Mouse (Mus musculus) thymus, postnatal 4 days (tissue): ENCODE measurements around the gene Angptl8.
"Not testable (repeated sequence)": the region's sequence is repeated elsewhere in the genome, so short reads cannot be mapped to it uniquely, and the experiment has no call there.

Experiments used
- DNase-seq: peaks from one replicate; pipeline ENCODE4 v3.0.0; 2021

Angptl8 gene

DNA sequence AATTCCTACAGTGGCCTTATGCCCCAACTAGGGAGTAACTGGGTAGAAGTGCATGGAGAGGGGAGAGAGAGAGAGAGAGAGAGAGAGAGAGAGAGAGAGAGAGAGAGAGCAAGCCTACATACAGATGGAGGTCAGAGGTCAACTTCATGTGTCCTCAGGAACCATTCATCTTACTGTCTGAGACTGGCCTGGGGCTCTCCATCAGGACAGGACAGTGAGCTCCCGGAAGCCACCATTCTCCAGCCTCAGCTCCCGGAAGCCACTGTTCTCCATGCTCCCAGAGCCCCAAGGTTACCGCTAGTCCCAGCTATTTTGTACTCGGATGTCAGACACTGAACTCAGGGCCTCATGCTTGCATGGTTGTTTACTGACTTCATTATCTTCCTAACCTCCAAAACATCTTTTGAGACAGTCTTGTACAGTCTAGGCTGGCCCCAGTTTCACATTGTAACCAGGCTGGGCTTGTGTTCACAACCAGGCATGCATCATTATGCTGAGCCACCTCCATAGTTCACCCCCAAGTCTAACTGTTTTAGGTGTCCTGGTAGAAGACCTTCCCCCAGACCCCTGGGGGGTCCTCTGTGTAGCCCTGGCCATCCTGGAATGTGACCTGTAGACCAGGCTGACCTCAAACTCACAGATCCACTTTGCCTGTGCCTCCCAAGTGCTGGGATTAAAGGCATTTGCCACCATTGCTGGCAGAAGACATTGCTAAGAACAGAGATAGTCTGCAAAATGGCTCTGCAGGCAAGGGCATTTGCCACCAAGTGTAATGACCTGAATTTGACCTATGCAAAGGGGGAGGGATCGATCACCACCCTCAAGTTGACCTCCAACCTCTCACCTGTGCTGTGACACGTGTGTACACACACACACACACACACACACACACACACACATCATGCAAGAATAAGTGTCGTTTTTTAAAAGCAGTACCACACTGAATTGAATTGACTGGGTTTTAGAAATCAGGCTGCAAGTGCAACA lies 14.7 kb downstream of the Angptl8 start:
- DNase-seq: no peak

DNA sequence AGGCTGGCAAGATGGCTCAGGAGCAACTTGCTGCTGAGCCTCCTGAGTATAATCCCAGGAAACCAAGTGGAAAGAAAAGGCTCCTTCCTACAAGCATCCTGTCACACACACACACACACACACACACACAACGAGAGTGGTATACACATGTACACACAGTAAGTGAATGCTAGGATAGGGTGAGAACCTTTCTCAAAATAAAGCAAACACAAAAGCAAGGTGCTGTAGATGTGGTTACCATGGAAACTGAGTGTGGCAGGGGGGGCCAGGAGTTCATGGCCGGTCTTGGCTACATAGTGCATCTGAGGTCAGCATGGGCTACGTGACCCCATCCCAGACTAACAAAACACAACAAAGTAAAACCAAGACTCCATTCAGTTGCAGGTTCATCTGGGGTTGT lies 15.8 kb downstream of the Angptl8 start:
- DNase-seq: no peak

DNA sequence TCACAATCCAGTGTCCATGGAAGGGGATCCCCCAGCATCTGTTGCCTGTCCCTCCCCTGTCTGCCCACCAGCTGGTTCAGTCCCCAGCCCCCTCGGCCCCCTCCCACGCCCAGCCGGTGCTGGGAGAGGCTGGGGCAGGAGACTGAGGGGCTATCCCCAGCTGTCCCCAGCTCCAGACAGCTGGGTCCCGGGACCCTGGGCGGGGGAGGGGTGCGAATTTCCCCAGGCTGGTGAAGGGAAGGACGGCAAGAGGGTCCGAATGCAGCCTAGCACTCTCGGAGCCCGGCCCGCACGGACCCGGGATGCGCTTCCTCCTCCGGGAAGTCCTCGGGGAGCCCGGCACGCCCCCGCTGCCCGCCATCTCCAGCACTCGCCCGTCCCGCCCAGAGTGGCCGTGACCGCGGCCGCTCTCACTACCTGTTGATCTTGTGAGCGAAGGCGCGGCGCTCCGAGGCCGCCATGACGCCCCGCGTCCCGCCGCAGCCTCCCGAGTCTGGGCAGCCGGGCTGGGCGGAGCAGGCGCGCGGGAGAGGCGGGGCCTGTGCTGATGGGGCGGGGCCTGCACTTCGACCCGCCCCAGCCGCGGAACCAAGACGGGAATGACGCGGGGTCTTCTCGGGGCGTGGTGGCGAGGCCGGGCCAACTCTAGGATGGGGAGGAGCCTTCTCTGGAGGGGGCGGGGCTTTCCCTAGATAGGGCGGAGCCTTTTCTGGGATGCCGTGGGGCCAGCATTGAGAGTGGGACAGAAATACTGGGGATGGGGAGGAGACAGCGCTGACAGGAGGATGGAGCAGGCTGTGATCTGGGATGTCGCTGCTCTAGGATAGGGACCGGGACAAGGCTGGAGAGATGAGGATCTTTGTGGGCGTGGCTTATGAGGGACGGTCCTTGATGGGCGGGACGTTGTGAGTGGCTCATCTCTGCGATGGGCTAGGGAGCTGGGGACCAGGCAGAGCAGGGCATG lies 17.1 kb downstream of the Angptl8 start, which contains the start of gene Dock6:
Gene Dock6 (minus strand): TSS at position 508 of the 964 bp plus-strand sequence.
- peak; percentile 89 for DNase-seq

DNA sequence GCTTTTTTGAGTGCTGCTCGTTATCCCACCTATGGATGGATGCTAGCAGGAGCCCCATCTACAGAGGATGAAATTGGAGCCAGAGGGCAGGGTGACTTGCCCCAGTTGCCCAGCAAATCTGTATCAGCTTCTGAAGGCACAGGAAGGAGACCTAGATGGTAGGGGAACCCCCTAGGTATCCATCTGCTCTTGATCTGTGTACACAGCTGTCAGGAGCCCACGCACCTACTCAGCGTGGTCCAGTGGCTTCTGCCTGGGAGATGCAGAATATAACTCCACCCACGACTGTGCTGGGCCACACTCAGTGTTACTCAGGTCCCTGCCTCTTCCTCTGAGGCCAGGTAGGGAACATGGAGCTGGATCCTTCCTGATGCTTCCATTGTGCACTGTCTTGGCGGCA lies 18.7 kb downstream of the Angptl8 start:
- no peak for DNase-seq

DNA sequence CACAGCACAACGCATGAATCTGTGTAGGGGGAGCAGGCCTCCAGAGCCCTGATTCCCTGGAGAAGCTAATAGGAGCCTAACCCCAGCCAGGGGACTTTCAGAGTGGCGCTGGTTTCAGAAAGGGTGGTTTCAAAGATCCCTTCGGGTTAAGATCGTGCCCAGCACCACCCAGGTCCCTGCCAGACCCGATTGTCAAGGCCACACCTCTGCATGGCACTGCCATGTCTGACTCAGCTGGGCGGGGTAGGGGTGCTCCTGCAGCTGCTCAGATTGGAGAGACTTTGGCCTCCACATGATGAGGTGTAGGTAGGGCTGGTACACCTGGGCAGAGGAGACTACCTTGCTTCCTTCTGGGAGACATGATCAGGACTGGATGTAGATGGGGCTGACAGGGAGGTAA lies 19.6 kb downstream of the Angptl8 start:
- no peak for DNase-seq

DNA sequence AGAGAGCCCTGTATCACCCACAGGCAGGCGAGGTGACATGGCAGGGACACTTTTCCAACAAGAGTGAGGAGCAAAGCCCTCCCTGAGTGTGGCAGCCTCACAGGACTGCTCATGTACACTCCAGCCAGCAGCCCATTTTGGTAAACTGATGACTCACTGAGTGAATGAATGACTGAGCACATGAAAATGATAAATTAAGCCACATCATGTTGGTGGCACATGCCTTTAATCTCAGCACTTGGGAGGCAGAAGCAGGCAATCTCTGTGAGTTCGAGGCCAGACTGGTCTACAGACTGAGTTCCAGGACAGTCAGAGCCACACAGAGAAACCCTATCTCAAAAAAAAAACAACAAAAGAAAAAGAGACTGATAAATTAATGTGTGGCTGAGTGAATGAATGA lies 22.2 kb downstream of the Angptl8 start:
- no peak for DNase-seq

DNA sequence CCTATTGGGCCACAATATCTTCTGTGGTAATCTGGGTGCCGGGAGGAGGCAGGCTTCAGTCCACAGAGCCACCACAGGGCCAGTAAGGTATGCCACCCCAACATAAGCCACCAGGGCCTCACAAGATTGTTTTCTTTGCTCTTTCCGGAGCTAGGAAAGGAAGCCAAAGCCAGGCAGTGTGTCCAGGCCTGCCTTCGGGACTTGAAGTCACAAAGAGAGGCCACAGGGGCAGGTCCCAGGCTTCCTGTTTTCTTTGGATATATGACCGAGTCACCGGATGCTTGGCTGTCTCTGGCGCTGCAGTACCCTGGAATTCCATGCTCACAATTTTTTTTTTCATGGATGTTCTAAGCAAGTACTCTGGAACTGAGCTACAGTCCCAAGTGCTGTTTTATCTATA lies 22.8 kb downstream of the Angptl8 start:
- no peak for DNase-seq

DNA sequence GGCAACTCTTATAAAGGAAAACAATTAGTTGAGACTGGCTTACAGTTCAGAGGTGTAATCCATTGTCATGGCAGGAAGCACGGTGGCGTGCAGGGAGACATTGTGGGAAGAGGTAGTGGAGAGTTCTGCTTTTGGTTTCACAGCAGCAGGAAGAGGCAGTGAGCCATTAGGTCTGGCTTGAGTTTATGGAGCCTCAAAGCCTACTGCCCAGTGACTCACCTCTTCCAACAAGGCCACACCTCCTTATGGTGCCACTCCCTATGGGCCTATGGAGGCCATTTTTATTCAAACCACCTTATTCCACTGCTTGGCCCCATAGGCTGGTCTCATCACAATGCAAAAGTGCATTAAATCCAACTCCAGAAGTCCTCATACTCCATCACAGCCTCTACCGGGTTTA lies 24.3 kb downstream of the Angptl8 start:
- DNase-seq: no peak

DNA sequence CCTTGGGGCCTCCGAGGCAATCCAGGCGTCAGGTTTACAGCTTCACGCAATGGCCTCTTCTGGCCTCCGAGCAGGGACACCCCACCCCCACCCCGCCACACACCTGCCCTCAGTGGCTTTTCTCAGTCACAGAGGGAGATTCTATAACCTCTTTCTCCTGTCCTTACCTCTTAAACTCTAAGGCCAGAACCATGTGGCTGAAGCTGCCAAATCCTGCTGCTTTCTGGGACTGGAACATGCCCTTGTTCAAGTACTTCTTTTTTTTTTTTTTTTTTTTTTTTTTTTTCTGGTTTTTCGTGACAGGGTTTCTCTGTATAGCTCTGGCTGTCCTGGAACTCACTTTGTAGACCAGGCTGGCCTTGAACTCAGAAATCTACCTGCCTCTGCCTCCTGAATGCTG lies 25.0 kb downstream of the Angptl8 start:
- DNase-seq: not testable (repeated sequence)

DNA sequence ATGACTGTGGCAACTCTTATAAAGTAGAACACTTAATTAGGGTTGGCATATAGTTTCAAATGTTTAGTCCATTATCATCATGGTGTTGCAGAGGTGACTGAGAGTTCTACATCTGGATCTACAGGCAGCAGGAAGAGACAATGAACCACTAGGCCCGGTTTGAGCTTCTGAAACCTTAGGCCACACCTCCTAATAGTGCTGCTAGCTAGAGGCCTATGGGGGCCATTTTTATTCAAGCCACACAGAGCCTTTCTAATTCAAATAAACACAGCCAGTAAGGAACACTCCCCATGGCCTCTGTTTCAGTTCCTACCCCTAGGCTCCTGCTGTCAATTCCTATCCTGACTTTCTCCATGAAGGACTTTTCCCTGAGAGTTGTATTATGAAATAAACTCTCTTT lies 26.9 kb downstream of the Angptl8 start:
- no peak for DNase-seq

DNA sequence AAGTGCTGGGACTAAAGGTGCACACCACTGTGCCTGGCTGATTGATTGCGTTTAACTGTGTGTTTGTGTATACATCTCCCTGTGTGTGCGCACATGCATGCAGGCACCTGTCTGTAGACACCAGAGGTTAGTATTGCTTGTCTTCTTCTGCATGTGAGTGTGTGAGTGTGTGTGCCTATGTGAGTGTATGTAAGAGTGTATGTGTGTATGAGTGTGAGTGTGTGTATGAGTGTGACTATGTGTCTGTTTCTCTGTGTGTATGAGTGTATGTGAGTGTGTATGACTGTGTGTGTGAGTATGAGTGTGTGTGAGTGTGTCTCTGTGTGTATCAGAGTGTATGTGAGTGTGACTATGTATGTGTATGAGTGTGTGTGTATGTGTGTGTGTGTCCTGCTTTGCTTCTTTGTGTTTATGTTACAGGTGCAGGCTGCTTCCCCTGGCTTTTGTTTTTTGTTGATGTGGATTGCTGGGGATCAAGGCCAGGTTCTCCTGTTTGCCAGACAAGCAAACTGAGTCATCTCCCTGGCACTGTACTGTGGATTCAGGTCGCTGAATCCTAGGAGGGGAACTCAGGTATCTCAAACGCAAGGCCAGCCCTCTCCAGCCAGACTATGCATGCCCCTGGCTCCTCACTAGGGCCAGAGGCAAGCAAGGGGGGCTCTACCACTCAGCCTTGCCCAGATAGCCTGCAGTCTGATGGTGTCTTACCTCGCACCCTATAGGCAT lies 30.5 kb downstream of the Angptl8 start:
- no peak for DNase-seq

DNA sequence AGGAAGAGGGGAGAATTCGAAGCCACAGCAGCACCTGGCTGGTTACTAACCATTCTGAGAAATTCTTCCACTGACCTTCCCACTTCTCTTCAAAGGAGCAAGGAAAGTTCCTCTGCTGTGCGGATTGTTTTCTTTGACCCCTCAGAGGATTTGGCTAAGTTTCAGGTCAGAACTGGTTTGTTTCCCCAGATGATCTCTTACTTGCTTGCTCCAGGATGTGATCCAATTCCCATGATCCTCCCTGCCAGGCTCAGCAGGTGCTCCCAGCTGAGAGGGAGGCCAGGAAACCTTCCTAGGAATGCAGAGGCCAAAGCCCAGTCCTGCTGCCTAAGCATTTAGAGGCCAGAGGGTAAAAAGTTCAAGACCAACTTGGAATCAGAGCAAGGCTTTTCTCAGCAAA lies 31.3 kb downstream of the Angptl8 start:
- no peak for DNase-seq

DNA sequence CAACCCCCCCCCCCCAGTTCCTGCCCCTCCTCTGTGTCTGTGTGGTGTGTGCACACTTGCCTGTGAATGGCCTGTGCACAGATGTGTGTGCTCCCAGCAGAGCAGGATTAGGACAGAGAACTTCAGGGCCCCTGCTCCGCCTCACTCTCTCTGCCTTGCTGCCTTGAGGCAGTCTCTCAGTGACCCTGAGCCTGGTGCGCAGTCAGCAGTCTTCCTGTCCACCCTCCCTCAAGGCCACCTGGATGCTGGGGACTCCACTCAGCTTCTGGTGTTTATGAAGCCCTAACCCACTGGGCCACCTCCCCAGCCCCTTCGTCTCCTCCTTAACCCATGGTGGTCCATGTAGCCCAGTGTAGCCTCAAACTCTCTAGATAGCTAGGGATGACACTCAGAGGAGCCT lies 32.4 kb downstream of the Angptl8 start:
- no peak for DNase-seq

DNA sequence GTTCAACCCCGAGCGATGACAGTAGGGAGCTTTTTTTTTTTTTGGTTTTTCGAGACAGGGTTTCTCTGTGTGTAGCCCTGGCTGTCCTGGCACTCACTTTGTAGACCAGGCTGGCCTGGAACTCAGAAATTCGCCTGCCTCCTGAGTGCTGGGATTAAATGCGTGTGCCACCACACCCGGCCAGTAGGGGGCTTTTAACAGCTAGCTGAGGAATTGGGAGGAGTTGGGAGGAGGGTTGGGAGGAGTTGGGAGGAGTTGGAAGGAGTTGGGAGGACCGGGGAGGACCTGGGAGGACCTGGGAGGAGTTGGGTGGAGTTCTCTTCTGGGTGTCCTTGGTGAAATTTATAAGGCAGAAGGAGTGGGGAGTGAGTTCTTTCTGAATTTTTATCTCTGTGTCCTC lies 34.0 kb downstream of the Angptl8 start:
- peak; percentile 68 for DNase-seq

DNA sequence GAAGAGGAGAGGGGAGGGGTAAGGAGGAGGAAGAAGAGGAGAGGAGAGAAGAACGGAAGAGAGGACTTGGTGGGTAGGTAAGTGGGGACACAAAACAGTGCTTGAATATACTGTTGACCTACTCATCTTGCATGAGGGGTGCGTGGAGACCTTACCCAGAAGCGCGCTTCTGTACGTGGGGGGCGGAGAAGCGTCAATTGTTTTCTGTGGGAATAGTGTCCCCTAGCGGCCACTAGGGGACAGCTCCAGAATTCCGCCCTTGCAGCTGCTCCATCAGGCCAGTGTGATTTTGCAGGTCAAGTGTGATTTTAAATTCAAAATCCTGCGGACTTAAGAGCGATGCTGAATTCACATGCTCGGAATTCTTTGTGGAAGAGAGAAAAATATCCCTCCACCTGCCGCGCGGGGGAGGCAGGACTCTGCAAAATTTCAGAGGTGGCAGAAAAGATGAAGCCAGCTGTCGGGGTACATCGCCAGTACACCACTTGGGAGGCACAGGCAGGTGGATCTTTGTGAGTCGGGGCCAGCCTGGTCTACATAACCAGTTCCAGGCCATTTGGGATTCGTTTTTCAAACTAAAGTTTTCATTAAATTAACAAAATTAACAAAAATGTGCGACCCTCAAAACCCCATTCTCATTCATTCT lies 35.7 kb downstream of the Angptl8 start:
- peak; percentile 69 for DNase-seq

DNA sequence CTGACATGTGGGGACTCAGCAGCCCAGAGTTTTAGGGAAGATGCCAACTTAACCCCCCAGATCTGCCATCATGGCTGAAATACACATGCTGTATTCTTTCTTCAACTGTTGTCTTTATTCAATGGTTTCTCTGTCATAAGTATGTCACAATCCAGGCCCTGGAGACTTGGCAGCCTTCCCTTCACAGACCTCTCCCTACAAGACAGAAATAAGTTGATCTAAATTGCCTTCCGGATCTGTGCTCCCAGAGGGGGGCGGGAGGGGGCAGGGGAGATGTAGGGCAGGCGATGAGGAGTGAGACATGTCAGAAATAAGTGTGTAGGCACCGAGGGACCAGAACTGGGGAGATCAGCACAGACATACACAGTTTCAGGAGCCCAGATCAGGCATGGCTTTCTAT lies 36.9 kb downstream of the Angptl8 start:
- no peak for DNase-seq

DNA sequence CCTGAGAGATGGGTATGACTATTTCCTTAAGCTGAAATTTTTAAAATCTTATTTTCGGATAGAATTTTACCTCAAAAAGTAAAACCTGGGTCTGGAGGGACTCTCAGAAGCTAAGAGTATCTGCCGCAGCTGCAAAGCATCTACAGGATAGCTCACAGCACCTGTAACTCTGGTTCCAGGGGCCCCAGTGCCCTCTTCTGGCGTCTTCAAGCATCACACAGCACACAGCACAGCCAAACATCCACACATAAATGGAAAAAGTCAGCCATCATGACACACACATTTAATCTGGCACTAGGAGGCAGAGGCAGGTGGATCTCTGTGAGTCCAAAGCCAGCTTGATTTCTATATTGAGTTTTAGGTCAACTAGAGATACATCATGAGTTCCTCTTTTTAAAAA lies 41.3 kb downstream of the Angptl8 start:
- peak; percentile 38 for DNase-seq
